Mouse (Mus musculus) intestine, embryonic 14.5 days (tissue): Measurements from ENCODE around the gene 2210408I21Rik. TPM values are rescaled to one million over a fixed set of nuclear protein-coding genes. Genes with fewer than 3 reads are reported as not detected.

Experiments
- ATAC-seq: fragments of 200-750 bp; cut with Nextera tagmentation; replicated peaks from 2 replicates; pipeline ENCODE4 v1.8.0; 2017; ENCODE audit warnings: low read depth, moderate number of reproducible peaks, moderate TSS enrichment, moderate library complexity; ENCODE audit not compliant: low FRiP score, low TSS enrichment
- DNase-seq: peaks from one replicate; pipeline ENCODE4 v3.0.0-alpha.2; 2018; ENCODE audit warnings: low spot score
- H3K27ac ChIP-seq: fragments of 300-500 bp; sonication (generic); 2 replicates; pipeline ENCODE4 v1.5.1; 2014; ENCODE audit warnings: low read depth, mild to moderate bottlenecking, control low read depth
- H3K27me3 ChIP-seq: fragments of 300-500 bp; sonication (generic); replicated peaks from 2 replicates; pipeline ENCODE4 v1.6.1; 2014; ENCODE audit warnings: low read length, control low read depth; ENCODE audit not compliant: control insufficient read depth, insufficient read depth
- H3K36me3 ChIP-seq: fragments of 300-500 bp; sonication (generic); 2 replicates; pipeline ENCODE4 v1.6.1; 2014; ENCODE audit warnings: low read length, control low read depth; ENCODE audit not compliant: control insufficient read depth, insufficient read depth
- H3K4me1 ChIP-seq: fragments of 300-500 bp; sonication (generic); replicated peaks from 2 replicates; pipeline ENCODE4 v1.6.1; 2014; ENCODE audit warnings: low read length, control low read depth, mixed read lengths; ENCODE audit not compliant: control insufficient read depth, insufficient read depth
- H3K4me2 ChIP-seq: fragments of 300-500 bp; sonication (generic); 2 replicates; pipeline ENCODE4 v1.6.1; 2014; ENCODE audit warnings: low read length
- H3K4me3 ChIP-seq: fragments of 300-500 bp; sonication (generic); 2 replicates; pipeline ENCODE4 v1.5.1; 2014; ENCODE audit warnings: low read depth, low read length, control low read depth, mixed read lengths
- H3K9ac ChIP-seq: fragments of 300-500 bp; sonication (generic); 2 replicates; pipeline ENCODE4 v1.6.1; 2014; ENCODE audit warnings: mild to moderate bottlenecking, low read length
- H3K9me3 ChIP-seq: fragments of 300-500 bp; sonication (generic); 2 replicates; pipeline ENCODE4 v1.6.1; 2016; ENCODE audit warnings: low read length, control low read depth; ENCODE audit not compliant: control insufficient read depth
- WGBS: fragments of 180-500 bp; shearing (Covaris S2); extraction: QIAGEN DNeasy Blood & Tissue Kit; methylation state at CpG from one replicate; pipeline ENCODE4 v1.1.7; 2014; 5-methylcytosine and 5-hydroxymethylcytosine counted together
- polyA plus RNA-seq: library from polyadenylated mRNA; unstranded; fragments of >200 nt; fragmentation: Nextera tagmentation; extraction: Ambion mirVana; gene quantifications from 2 replicates; pipeline ENCODE4 v1.2.1, GENCODE M21; 2014

The 2210408I21Rik gene
- polyA plus RNA-seq, 1 experiment from 2014 or later, result 10.1 TPM

GRCm38 (mm10) chr13:77489938-77490651, 354.8 kb downstream of the 2210408I21Rik start:
- WGBS, result 61% methylated on average over 3 of the region's 3 CpGs
- Histone ChIP-seq H3K27ac (no peak overlapping the region), H3K9ac (no peak overlapping the region), H3K36me3 (no peaks in the 10 kb centered on the region), H3K9me3 (no peaks in the 10 kb centered on the region), H3K4me3 (no peak overlapping the region), H3K4me1 (no peaks in the 10 kb centered on the region), H3K27me3 (no peaks in the 10 kb centered on the region), H3K4me2 (no peak overlapping the region)
- no peak for DNase-seq
- no peak for ATAC-seq

DNA sequence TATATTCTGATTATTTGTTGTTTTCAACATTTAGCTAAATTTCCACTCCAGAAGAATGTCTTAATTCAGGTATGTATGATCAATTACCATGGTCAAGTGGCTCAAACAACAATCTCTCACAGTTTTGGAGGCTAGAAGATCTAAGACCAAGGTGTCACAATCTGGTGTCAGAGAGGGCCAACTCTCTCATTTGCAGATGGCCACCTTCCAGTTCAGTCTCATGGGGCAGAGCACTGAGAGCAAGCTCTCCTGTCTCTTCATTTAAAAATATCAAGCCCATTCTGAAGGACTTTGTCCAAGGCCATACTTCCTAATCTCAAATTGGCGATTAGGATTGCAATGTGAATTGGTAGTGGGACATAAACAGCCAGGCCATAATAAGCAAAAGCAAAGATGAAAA, 378.7 kb downstream of the 2210408I21Rik start:
- Histone ChIP-seq H3K27me3 (no peaks in the 10 kb centered on the region), H3K4me2 (no peak overlapping the region), H3K9me3 (no peaks in the 10 kb centered on the region), H3K36me3 (no peaks in the 10 kb centered on the region), H3K4me3 (no peak overlapping the region), H3K27ac (no peak overlapping the region), H3K9ac (no peak overlapping the region), H3K4me1 (no peaks in the 10 kb centered on the region)
- WGBS, result 88% methylated on average over 1 of the region's 1 CpGs
- no peak for DNase-seq
- ATAC-seq, result no peak

DNA sequence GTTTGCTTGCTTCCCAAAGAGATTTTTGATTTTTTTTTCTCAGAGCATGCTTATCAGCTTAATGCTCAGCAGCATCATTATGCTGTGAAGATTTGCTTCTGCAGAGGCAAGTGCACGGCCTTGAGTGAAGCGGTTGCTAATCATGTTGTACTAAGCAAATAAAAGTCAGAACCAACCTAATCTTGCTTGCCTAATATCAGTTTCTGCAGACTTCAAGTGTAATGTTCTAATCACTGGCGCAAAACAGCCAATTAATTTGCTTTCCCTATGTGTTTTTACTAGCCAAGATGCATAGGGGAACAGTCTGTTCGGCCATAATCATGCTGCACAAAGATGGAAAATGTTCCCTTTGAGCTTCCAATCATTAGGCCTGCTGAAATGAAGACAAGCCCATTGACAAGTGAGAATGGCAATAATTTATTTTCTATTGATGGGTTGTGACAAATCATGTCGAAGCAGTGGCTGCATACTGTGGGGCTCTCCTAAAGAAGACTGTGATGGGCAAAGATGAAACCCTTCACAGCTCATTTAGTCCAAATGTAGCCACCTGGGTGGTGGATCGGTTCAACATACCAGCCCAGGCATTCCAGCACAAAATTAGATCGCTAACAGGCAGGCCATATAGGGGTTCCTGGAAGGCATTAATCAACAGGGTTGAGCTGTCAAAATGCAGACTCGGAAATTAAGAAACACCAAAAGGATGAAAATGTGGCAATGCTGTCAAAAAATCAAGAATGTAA, 393.8 kb downstream of the 2210408I21Rik start:
- 74% methylated on average over 8 of the region's 8 CpGs for WGBS
- ATAC-seq (no peak), DNase-seq (no peak)
- Histone ChIP-seq H3K9me3 (no peaks in the 10 kb centered on the region), H3K4me2 (no peak overlapping the region), H3K4me3 (no peak overlapping the region), H3K9ac (no peak overlapping the region), H3K27me3 (no peaks in the 10 kb centered on the region), H3K4me1 (no peaks in the 10 kb centered on the region), H3K36me3 (no peaks in the 10 kb centered on the region), H3K27ac (no peak overlapping the region)

- H3K27ac ChIP-seq, result no peak overlapping the region
- no peak overlapping the region for H3K9ac ChIP-seq
- DNase-seq, result no peak
- no peak overlapping the region for H3K4me2 ChIP-seq
- no peaks in the 10 kb centered on the region for H3K4me1 ChIP-seq
- no peaks in the 10 kb centered on the region for H3K27me3 ChIP-seq
- no peak overlapping the region for H3K4me3 ChIP-seq
- ATAC-seq, result no peak
- H3K9me3 ChIP-seq, result no peaks in the 10 kb centered on the region
- no peaks in the 10 kb centered on the region for H3K36me3 ChIP-seq
Measured at GRCm38 (mm10) chr13:77529760-77530159, 394.4 kb downstream of the 2210408I21Rik start.

DNA sequence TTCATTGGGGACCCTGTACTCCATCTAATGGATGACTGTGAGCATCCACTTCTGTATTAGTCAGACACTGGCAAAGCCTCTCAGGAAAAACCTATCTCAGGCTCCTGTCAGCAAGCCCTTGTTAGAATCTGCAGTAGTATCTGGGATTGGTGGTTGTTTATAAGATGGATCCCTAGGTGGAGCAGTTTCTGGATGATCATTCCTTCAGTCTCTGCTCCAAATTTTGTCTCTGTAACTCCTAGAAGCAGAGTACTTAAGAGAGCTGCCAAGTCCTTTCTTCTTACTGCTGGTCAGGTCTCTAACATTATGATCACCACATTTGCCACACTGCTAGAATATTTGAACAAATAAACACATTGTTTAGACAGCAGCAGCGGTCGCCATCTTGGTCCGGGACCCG, 402.1 kb downstream of the 2210408I21Rik start:
- H3K4me3 ChIP-seq, result no peak overlapping the region
- no peak for DNase-seq
- no peak overlapping the region for H3K4me2 ChIP-seq
- ATAC-seq, result no peak
- H3K27ac ChIP-seq, result no peak overlapping the region
- H3K27me3 ChIP-seq, result no peaks in the 10 kb centered on the region
- WGBS, result 91% methylated on average over 4 of the region's 4 CpGs
- no peak overlapping the region for H3K9ac ChIP-seq
- no peaks in the 10 kb centered on the region for H3K36me3 ChIP-seq
- no peaks in the 10 kb centered on the region for H3K4me1 ChIP-seq
- no peaks in the 10 kb centered on the region for H3K9me3 ChIP-seq

DNA sequence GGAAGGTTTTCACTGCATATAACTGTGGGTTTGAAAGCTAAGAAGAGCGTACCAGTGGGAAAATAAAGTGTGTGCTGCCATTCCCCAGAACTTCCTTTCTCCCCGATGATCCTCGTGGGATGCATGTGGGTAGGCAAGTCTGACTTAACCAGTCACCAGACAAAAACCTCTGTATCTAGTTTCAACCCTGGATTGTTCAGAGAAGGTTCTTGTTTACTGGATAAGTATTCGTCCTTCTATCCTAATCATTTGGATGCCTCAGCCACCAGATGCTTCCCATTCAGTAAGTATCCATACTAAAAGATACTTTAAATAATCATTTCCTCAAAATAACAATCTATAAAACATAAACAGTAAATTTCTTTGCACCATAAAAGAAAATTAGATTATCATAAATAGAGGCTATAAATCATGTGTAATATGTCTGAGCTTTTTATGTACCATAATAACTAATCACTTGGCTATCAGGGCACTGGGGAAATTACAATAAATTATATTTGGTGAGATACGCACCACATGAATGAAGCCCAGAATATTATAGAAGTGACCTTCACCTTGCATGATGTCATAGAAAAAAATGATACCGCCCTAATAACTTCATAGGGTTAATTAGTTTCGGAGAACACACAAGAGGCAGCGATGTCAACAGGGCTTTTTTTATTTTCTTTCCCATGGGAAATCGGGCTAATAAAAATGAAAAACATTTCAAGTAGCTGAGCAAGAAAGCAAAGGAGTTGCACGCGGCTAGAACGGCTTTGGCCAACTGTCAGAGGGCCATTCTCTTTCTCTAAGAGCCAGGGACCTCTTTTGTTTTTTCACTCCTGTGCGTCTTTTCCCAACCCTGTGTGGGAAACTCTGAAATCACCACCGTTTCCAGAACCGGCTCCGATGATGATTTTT, 412.4 kb downstream of the 2210408I21Rik start:
- DNase-seq (no peak), ATAC-seq (no peak)
- no peak overlapping the region for H3K4me3 ChIP-seq
- H3K36me3 ChIP-seq, result no peaks in the 10 kb centered on the region
- no peaks in the 10 kb centered on the region for H3K4me1 ChIP-seq
- H3K27me3 ChIP-seq, result no peaks in the 10 kb centered on the region
- H3K9me3 ChIP-seq, result no peaks in the 10 kb centered on the region
- H3K9ac ChIP-seq, result no peak overlapping the region
- 53% methylated on average over 16 of the region's 16 CpGs for WGBS
- H3K4me2 ChIP-seq, result no peak overlapping the region
- H3K27ac ChIP-seq, result no peak overlapping the region

DNA sequence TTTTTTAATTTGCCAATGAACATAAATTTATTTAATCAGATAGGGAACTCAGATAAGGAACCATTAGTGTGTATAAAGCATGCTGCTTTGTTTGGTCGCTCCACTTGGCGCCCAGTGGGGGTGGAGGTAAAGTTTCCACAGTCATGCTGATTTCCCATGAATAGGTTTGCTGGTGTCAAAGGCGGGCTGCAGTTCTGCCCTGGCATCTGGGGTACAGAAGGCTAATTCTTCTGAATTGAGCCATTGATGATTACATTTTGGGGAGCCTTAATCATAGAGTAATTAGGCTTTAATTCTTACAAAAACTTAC, 413.0 kb downstream of the 2210408I21Rik start:
- Histone ChIP-seq H3K4me2 (no peak overlapping the region), H3K36me3 (no peaks in the 10 kb centered on the region), H3K9me3 (no peaks in the 10 kb centered on the region), H3K4me1 (no peaks in the 10 kb centered on the region), H3K27me3 (no peaks in the 10 kb centered on the region), H3K9ac (no peak overlapping the region), H3K27ac (no peak overlapping the region), H3K4me3 (no peak overlapping the region)
- DNase-seq (no peak), ATAC-seq (no peak)
- 28% methylated on average over 3 of the region's 3 CpGs for WGBS

DNA sequence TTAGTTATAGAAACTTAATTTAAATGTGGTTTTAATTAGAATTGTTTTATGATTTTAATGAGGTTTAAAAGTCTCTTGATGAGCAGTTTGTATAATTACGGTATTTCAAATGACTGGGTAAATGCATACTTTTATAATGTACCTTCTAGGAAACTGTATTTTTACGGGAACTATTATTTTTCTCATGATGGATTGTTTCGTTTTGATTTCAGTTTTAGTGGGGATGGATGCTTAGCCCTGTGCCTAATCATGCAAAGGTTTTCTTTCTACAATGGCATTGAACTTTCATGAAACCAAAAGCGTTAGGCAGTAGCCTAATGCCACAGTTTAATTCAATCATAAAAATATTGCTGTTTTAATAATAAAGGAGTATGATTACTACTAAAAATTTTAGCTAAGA, 413.4 kb downstream of the 2210408I21Rik start:
- no peaks in the 10 kb centered on the region for H3K9me3 ChIP-seq
- no peaks in the 10 kb centered on the region for H3K4me1 ChIP-seq
- no peak overlapping the region for H3K27ac ChIP-seq
- ATAC-seq, result no peak
- 77% methylated on average over 4 of the region's 4 CpGs for WGBS
- H3K9ac ChIP-seq, result no peak overlapping the region
- no peak overlapping the region for H3K4me3 ChIP-seq
- no peaks in the 10 kb centered on the region for H3K36me3 ChIP-seq
- H3K4me2 ChIP-seq, result no peak overlapping the region
- H3K27me3 ChIP-seq, result no peaks in the 10 kb centered on the region
- no peak for DNase-seq
